Mouse (Mus musculus) heart, embryonic 16.5 days (tissue): ENCODE data around the gene Cyp2d40. TPM values are rescaled to one million over a fixed set of nuclear protein-coding genes. Genes with fewer than 3 reads are reported as not detected.
"Not testable (repeated sequence)": the region's sequence is repeated elsewhere in the genome, so short reads cannot be mapped to it uniquely, and the experiment has no call there.

ENCODE experiments used
- ATAC-seq: fragments of 200-750 bp; cut with Nextera tagmentation; replicated peaks from 2 replicates; pipeline ENCODE4 v1.8.0; 2017; ENCODE audit warnings: moderate number of reproducible peaks; ENCODE audit not compliant: insufficient read depth, low FRiP score; ENCODE audit errors: extremely low read depth
- H3K27ac ChIP-seq: fragments of 300-500 bp; sonication (generic); 2 replicates; pipeline ENCODE4 v1.5.1; 2014; ENCODE audit warnings: mild to moderate bottlenecking, low read length, control low read depth, moderate library complexity
- H3K27me3 ChIP-seq: fragments of 300-500 bp; sonication (generic); 2 replicates; pipeline ENCODE4 v1.6.1; 2014; ENCODE audit warnings: low read length, mixed read lengths; ENCODE audit not compliant: control insufficient read depth, insufficient read depth
- H3K36me3 ChIP-seq: fragments of 300-500 bp; sonication (generic); 2 replicates; pipeline ENCODE4 v1.6.1; 2014; ENCODE audit not compliant: control insufficient read depth, insufficient read depth
- H3K4me1 ChIP-seq: fragments of 300-500 bp; sonication (generic); 2 replicates; pipeline ENCODE4 v1.6.1; 2014; ENCODE audit warnings: low read length, mixed read lengths; ENCODE audit not compliant: control insufficient read depth, insufficient read depth
- H3K4me2 ChIP-seq: fragments of 300-500 bp; sonication (generic); 2 replicates; pipeline ENCODE4 v1.6.1; 2014; ENCODE audit warnings: low read depth, mild to moderate bottlenecking, control low read depth, low read length
- H3K4me3 ChIP-seq: fragments of 300-500 bp; sonication (generic); 2 replicates; pipeline ENCODE4 v1.5.1; 2014; ENCODE audit warnings: mild to moderate bottlenecking, control low read depth, low read length
- H3K9ac ChIP-seq: fragments of 300-500 bp; sonication (generic); 2 replicates; pipeline ENCODE4 v1.6.1; 2014; ENCODE audit warnings: low read length, control low read depth
- H3K9me3 ChIP-seq: fragments of 300-500 bp; sonication (generic); replicated peaks from 2 replicates; pipeline ENCODE4 v1.6.1; 2016; ENCODE audit warnings: low read length; ENCODE audit not compliant: control insufficient read depth
- WGBS: fragments of 180-500 bp; shearing (Covaris S2); extraction: QIAGEN DNeasy Blood & Tissue Kit; methylation state at CpG from one replicate; pipeline ENCODE4 v1.1.7; 2014; 5-methylcytosine and 5-hydroxymethylcytosine counted together
- microRNA-seq: library from miRNA; unstranded; fragments of <30 nt; microRNA quantifications from one replicate; pipeline ENCODE4, GENCODE M21; 2017
- polyA plus RNA-seq: library from polyadenylated mRNA; unstranded; fragments of >200 nt; fragmentation: Nextera tagmentation; extraction: Ambion mirVana; gene quantifications from 2 replicates; pipeline ENCODE4 v1.2.1, GENCODE M21; 2015

Gene Cyp2d40
- polyA plus RNA-seq, 1 experiment from 2014 or later, result not detected

- ATAC-seq, H3K4me2 ChIP-seq, H3K4me1 ChIP-seq, H3K27me3 ChIP-seq, H3K9me3 ChIP-seq, H3K27ac ChIP-seq, H3K4me3 ChIP-seq, H3K9ac ChIP-seq, H3K36me3 ChIP-seq: not testable (repeated sequence)
- WGBS, result 89% methylated on average over 4 of the region's 4 CpGs
These were observed 30.6 kb downstream of the Cyp2d40 start for GRCm38 (mm10) chr15:82733331-82733925.

Small RNA genes within 50 kb of the gene (microRNA-seq; reads per million reads assigned to microRNA genes)
- not detected for gene Gm27618

Other genes starting within 250 kb of the Cyp2d40 start
- not detected in 2 replicates for gene Cyp2d12, start 209.1 kb downstream of the Cyp2d40 start, polyA plus RNA-seq
- not detected in 2 replicates for gene Cyp2d34, start 143.2 kb downstream of the Cyp2d40 start, polyA plus RNA-seq
- gene Cyp2d26, start 30.1 kb upstream of the Cyp2d40 start, polyA plus RNA-seq, result 0.20 and 0.26 TPM in 2 replicates
- 4.0 and 4.4 TPM in 2 replicates for gene Tcf20, start 223.7 kb upstream of the Cyp2d40 start, polyA plus RNA-seq